Mouse (Mus musculus): Measurements from ENCODE around the gene CN725425.

CN725425 gene

GRCm38 (mm10) chr15:91199256-91199905 lies at the start of gene CN725425:
Gene CN725425, plus strand, starts transcription at chr15:91199494.
- peak; percentile 78 for DNase-seq (ENCODE audit: low read depth, low spot score)

GRCm38 (mm10) chr15:91152592-91152991 lies 46.7 kb upstream of the CN725425 start:
- DNase-seq (ENCODE audit: low read depth, low spot score): no peak

GRCm38 (mm10) chr15:91153311-91153710 lies 46.0 kb upstream of the CN725425 start:
- DNase-seq (ENCODE audit: low read depth, low spot score): no peak

GRCm38 (mm10) chr15:91161153-91161552 lies 38.1 kb upstream of the CN725425 start:
- no peak for DNase-seq (ENCODE audit: low read depth, low spot score)

- no peak for DNase-seq (ENCODE audit: low read depth, low spot score)
These were observed 35.8 kb upstream of the CN725425 start for GRCm38 (mm10) chr15:91163454-91163853.

- peak; percentile 8 for DNase-seq (ENCODE audit: low read depth, low spot score)
These were observed 34.3 kb upstream of the CN725425 start for GRCm38 (mm10) chr15:91165021-91165420.

- no peak for DNase-seq (ENCODE audit: low read depth, low spot score)
These were observed 31.3 kb upstream of the CN725425 start for GRCm38 (mm10) chr15:91167850-91168562.

GRCm38 (mm10) chr15:91170602-91171328 lies 28.5 kb upstream of the CN725425 start:
- DNase-seq (ENCODE audit: low read depth, low spot score): no peak

- DNase-seq (ENCODE audit: low read depth, low spot score): no peak
These were observed 28.0 kb upstream of the CN725425 start for GRCm38 (mm10) chr15:91171332-91171731.

GRCm38 (mm10) chr15:91172193-91172592 lies 27.1 kb upstream of the CN725425 start:
- DNase-seq (ENCODE audit: low read depth, low spot score): no peak

GRCm38 (mm10) chr15:91178656-91179314 lies 20.5 kb upstream of the CN725425 start:
- no peak for DNase-seq (ENCODE audit: low read depth, low spot score)

GRCm38 (mm10) chr15:91179911-91180622 lies 19.2 kb upstream of the CN725425 start:
- peak; percentile 12 for DNase-seq (ENCODE audit: low read depth, low spot score)

GRCm38 (mm10) chr15:91186358-91186757 lies 12.9 kb upstream of the CN725425 start:
- no peak for DNase-seq (ENCODE audit: low read depth, low spot score)

GRCm38 (mm10) chr15:91190026-91190425 lies 9.3 kb upstream of the CN725425 start:
- no peak for DNase-seq (ENCODE audit: low read depth, low spot score)

GRCm38 (mm10) chr15:91190519-91191207 lies 8.6 kb upstream of the CN725425 start:
- DNase-seq (ENCODE audit: low read depth, low spot score): no peak

GRCm38 (mm10) chr15:91191412-91192222 lies 7.7 kb upstream of the CN725425 start, which contains the start of gene Abcd2:
Gene Abcd2, minus strand, starts transcription at chr15:91191799.
- DNase-seq (ENCODE audit: low read depth, low spot score): peak; percentile 47

GRCm38 (mm10) chr15:91192223-91192598 lies 7.1 kb upstream of the CN725425 start:
- DNase-seq (ENCODE audit: low read depth, low spot score): peak; percentile 6

GRCm38 (mm10) chr15:91200833-91201232 lies 1.5 kb downstream of the CN725425 start:
- no peak for DNase-seq (ENCODE audit: low read depth, low spot score)

GRCm38 (mm10) chr15:91202486-91202885 lies 3.2 kb downstream of the CN725425 start:
- no peak for DNase-seq (ENCODE audit: low read depth, low spot score)

- no peak for DNase-seq (ENCODE audit: low read depth, low spot score)
These were observed 4.2 kb downstream of the CN725425 start for GRCm38 (mm10) chr15:91203521-91203920.

All from R1 (cell line).